Mouse (Mus musculus): Measurements from ENCODE around the gene Rsg1.

DNA sequence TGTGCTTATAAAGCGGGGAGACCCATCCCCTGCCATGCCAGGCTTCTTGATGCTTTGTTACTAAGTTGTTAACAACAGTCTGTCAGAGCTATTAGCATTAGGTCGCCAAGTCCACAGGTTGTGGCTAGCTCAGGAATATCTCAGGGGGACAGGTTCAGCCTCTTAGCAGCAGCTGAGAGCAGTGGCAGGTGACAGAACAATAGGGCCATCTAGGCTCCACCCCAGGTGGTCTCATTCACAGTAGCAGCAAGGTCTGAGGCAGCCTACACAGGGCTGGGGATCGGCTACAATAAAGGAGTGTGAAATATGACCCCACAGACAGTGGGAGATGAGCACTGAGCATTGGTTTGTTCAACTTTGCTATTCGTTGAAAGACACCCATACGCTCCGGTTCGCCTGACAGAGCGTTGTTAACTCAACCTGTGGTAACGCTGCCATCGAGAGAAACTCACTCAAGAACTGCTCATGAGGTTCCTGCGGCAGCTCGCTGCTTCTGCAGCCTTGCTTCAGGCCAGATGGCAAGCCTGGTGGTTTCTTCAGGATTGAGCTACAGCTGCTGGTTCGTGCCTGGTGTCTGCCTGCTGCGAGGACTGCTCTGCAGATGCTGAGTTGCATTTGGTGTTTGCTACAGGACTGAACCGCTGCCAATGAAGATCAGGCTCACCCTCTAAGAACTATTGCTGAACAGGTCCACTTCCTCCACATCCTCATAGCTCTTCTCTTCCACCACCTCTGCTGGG lies 56.6 kb downstream of the Rsg1 start:
- no peak for TF ChIP-seq CTCF (IDR thresholded peaks at IDR 0.05; ENCODE audit: low read depth)
- TF ChIP-seq EP300 (IDR thresholded peaks at IDR 0.05; ENCODE audit: low read depth), result no peak
